Mouse (Mus musculus) forebrain, postnatal 0 days (tissue): ENCODE measurements around the gene Nsdhl. TPM values are rescaled to one million over a fixed set of nuclear protein-coding genes. Genes with fewer than 3 reads are reported as not detected.
A peak's percentile ranks its signal among the peaks of the same experiment; 100 is the strongest.

ENCODE experiments used
- ATAC-seq: fragments of 200-750 bp; cut with Nextera tagmentation; 2 replicates; pipeline ENCODE4 v1.8.0; 2017; ENCODE audit warnings: mild to moderate bottlenecking, moderate library complexity
- DNase-seq: peaks from one replicate; pipeline ENCODE4 v3.0.0-alpha.2; 2015
- H3K27ac ChIP-seq: fragments of 300-500 bp; sonication (generic); 2 replicates; pipeline ENCODE4 v1.5.1; 2014; ENCODE audit warnings: low read depth, mild to moderate bottlenecking, antibody characterized with exemption, low read length, moderate library complexity, mixed read lengths
- H3K27me3 ChIP-seq: fragments of 300-500 bp; sonication (generic); 2 replicates; pipeline ENCODE4 v1.6.1; 2014; ENCODE audit warnings: mild to moderate bottlenecking, low read length, mixed read lengths; ENCODE audit not compliant: insufficient read depth
- H3K36me3 ChIP-seq: fragments of 300-500 bp; sonication (generic); 2 replicates; pipeline ENCODE4 v1.6.1; 2014; ENCODE audit warnings: mild to moderate bottlenecking, moderate library complexity; ENCODE audit not compliant: insufficient read depth
- H3K4me1 ChIP-seq: fragments of 300-500 bp; sonication (generic); 2 replicates; pipeline ENCODE4 v1.6.1; 2014; ENCODE audit warnings: antibody characterized with exemption; ENCODE audit not compliant: insufficient read depth
- H3K4me2 ChIP-seq: fragments of 300-500 bp; sonication (generic); 2 replicates; pipeline ENCODE4 v1.6.1; 2014; ENCODE audit warnings: low read depth, mild to moderate bottlenecking, moderate library complexity
- H3K4me3 ChIP-seq: fragments of 300-500 bp; sonication (generic); 2 replicates; pipeline ENCODE4 v1.5.1; 2014; ENCODE audit warnings: low read depth, low read length, mixed read lengths
- H3K9ac ChIP-seq: fragments of 300-500 bp; sonication (generic); 2 replicates; pipeline ENCODE4 v1.6.1; 2014; ENCODE audit warnings: mild to moderate bottlenecking
- H3K9me3 ChIP-seq: fragments of 300-500 bp; sonication (generic); 2 replicates; pipeline ENCODE4 v1.6.1; 2016; ENCODE audit warnings: low read length
- CTCF ChIP-seq: sonication (generic); IDR thresholded peaks from 2 replicates; pipeline ENCODE4 v1.5.1; 2016; ENCODE audit warnings: antibody characterized with exemption, control low read depth, low read depth
- WGBS: fragments of 180-500 bp; shearing (Covaris S2); extraction: QIAGEN DNeasy Blood & Tissue Kit; methylation state at CpG from one replicate; pipeline ENCODE4 v1.1.7; 2014; 5-methylcytosine and 5-hydroxymethylcytosine counted together
- polyA plus RNA-seq: library from polyadenylated mRNA; unstranded; fragments of >200 nt; fragmentation: Nextera tagmentation; extraction: Ambion mirVana; gene quantifications from 2 replicates; pipeline ENCODE4 v1.2.1, GENCODE M21; 2015
- total RNA-seq: library from RNA; depleted of rRNA; stranded (reverse); fragments of >200 nt; gene quantifications from 2 replicates; pipeline ENCODE4 v1.2.3, GENCODE M21; 2014; rRNA removed

Gene Nsdhl
- total RNA-seq = 49.1 and 49.9 TPM in 2 replicates
- polyA plus RNA-seq = 41.7 and 44.8 TPM in 2 replicates

GRCm38 (mm10) chrX:72917884-72918681, at the start of gene Nsdhl, which contains the start of gene Cetn2:
TSS of gene Nsdhl (plus strand) at chrX:72918557.
TSS of gene Cetn2 (minus strand) at chrX:72918411.
- TF ChIP-seq CTCF = no peak
- Histone ChIP-seq H3K27ac (peak within 1 kb of the TSS; percentile 50; the same call in 1 of the 2 replicates), H3K4me1 (no peaks in the 10 kb centered on the region), H3K9ac (peak within 1 kb of the TSS; percentile 42), H3K9me3 (no peaks in the 10 kb centered on the region), H3K27me3 (no peaks in the 10 kb centered on the region), H3K4me3 (peak within 1 kb of the TSS; percentile 47), H3K4me2 (peak within 1 kb of the TSS; percentile 57), H3K36me3 (no peaks in the 10 kb centered on the region)
- DNase-seq (peak; percentile 94), ATAC-seq (peak; percentile 100)
- 30% methylated on average over 41 of the region's 41 CpGs for WGBS

- Histone ChIP-seq H3K27me3 (no peaks in the 10 kb centered on the region), H3K4me3 (no peak overlapping the region), H3K4me1 (no peaks in the 10 kb centered on the region), H3K9me3 (no peaks in the 10 kb centered on the region), H3K36me3 (no peaks in the 10 kb centered on the region), H3K27ac (peak overlapping the region; percentile 59), H3K4me2 (peak overlapping the region; percentile 31), H3K9ac (no peak overlapping the region)
- no peak for TF ChIP-seq CTCF
- WGBS = 48% methylated on average over 5 of the region's 5 CpGs
- DNase-seq (peak; percentile 82), ATAC-seq (peak; percentile 98)
Observed at GRCm38 (mm10) chrX:72895388-72896054, 22.8 kb upstream of the Nsdhl start.

GRCm38 (mm10) chrX:72896055-72896437, 22.3 kb upstream of the Nsdhl start:
- no peak for TF ChIP-seq CTCF
- H3K27me3 ChIP-seq = no peaks in the 10 kb centered on the region
- peak overlapping the region; percentile 31; the same call in 1 of the 2 replicates for H3K4me2 ChIP-seq
- DNase-seq (no peak), ATAC-seq (no peak)
- H3K27ac ChIP-seq = peak overlapping the region; percentile 54; the same call in 1 of the 2 replicates
- no peak overlapping the region for H3K9ac ChIP-seq
- H3K4me3 ChIP-seq = no peak overlapping the region
- no peaks in the 10 kb centered on the region for H3K4me1 ChIP-seq
- 38% methylated on average over 1 of the region's 1 CpGs for WGBS
- H3K36me3 ChIP-seq = no peaks in the 10 kb centered on the region
- H3K9me3 ChIP-seq = no peaks in the 10 kb centered on the region

GRCm38 (mm10) chrX:72902530-72902929, 15.8 kb upstream of the Nsdhl start:
- H3K4me3 ChIP-seq = no peak overlapping the region
- H3K9me3 ChIP-seq = no peaks in the 10 kb centered on the region
- ATAC-seq = no peak
- TF ChIP-seq CTCF = peak; percentile 48; the same call in 1 of the 2 replicates
- WGBS = 34% methylated on average over 1 of the region's 1 CpGs
- H3K27ac ChIP-seq = no peak overlapping the region
- no peaks in the 10 kb centered on the region for H3K4me1 ChIP-seq
- H3K4me2 ChIP-seq = no peak overlapping the region
- H3K9ac ChIP-seq = no peak overlapping the region
- peak; percentile 41 for DNase-seq
- H3K27me3 ChIP-seq = no peaks in the 10 kb centered on the region
- no peaks in the 10 kb centered on the region for H3K36me3 ChIP-seq

- Histone ChIP-seq H3K27ac (no peak overlapping the region), H3K9ac (no peak overlapping the region), H3K36me3 (no peaks in the 10 kb centered on the region), H3K9me3 (no peaks in the 10 kb centered on the region), H3K4me1 (no peaks in the 10 kb centered on the region), H3K4me3 (no peak overlapping the region), H3K27me3 (no peaks in the 10 kb centered on the region), H3K4me2 (no peak overlapping the region)
- ATAC-seq (peak; percentile 10; the same call in 1 of the 2 replicates), DNase-seq (no peak)
- TF ChIP-seq CTCF = no peak
- WGBS = 79% methylated on average over 6 of the region's 6 CpGs
Observed at GRCm38 (mm10) chrX:72907619-72908403, 10.5 kb upstream of the Nsdhl start.

- Histone ChIP-seq H3K4me1 (no peaks in the 10 kb centered on the region), H3K27ac (no peak overlapping the region), H3K27me3 (no peaks in the 10 kb centered on the region), H3K4me3 (no peak overlapping the region), H3K4me2 (no peak overlapping the region), H3K9me3 (no peaks in the 10 kb centered on the region), H3K9ac (no peak overlapping the region), H3K36me3 (no peaks in the 10 kb centered on the region)
- peak; percentile 63 for TF ChIP-seq CTCF
- peak; percentile 80 for ATAC-seq
- peak; percentile 47 for DNase-seq
- WGBS = 14% methylated on average over 2 of the region's 2 CpGs
Observed at GRCm38 (mm10) chrX:72908404-72908741, 10.0 kb upstream of the Nsdhl start.
